Mouse (Mus musculus): Measurements from ENCODE around the gene Supt6.
"Not testable (repeated sequence)": the region's sequence is repeated elsewhere in the genome, so short reads cannot be mapped to it uniquely, and the experiment has no call there.

Gene Supt6

GRCm38 (mm10) chr11:78223586-78223985, 22.2 kb downstream of the Supt6 start:
- DNase-seq (ENCODE audit: low spot score in 2 of 2): no peak

GRCm38 (mm10) chr11:78215709-78216317, 30.0 kb downstream of the Supt6 start:
- DNase-seq (ENCODE audit: low spot score in 2 of 2): no peak

- DNase-seq (ENCODE audit: low spot score in 2 of 2): peak in 1 of 2 experiments; percentile 27
These were observed 32.5 kb downstream of the Supt6 start for GRCm38 (mm10) chr11:78213086-78213817.

- DNase-seq (ENCODE audit: low spot score in 2 of 2): no peak
These were observed 34.3 kb downstream of the Supt6 start for GRCm38 (mm10) chr11:78211513-78211912.

- peak in 1 of 2 experiments; percentile 20 for DNase-seq (ENCODE audit: low spot score in 2 of 2)
These were observed 35.2 kb downstream of the Supt6 start for GRCm38 (mm10) chr11:78210615-78211014.

- DNase-seq (ENCODE audit: low spot score in 2 of 2): no peak
These were observed 35.9 kb downstream of the Supt6 start for GRCm38 (mm10) chr11:78209886-78210285.

- no peak for DNase-seq (ENCODE audit: low spot score in 2 of 2)
These were observed 38.6 kb downstream of the Supt6 start for GRCm38 (mm10) chr11:78207190-78207589.

GRCm38 (mm10) chr11:78205361-78206206, 40.2 kb downstream of the Supt6 start:
- no peak for DNase-seq (ENCODE audit: low spot score in 2 of 2)

GRCm38 (mm10) chr11:78204287-78204686, 41.5 kb downstream of the Supt6 start:
- DNase-seq (ENCODE audit: low spot score in 2 of 2): no peak

- no peak for DNase-seq (ENCODE audit: low spot score in 2 of 2)
These were observed 43.4 kb downstream of the Supt6 start for GRCm38 (mm10) chr11:78202372-78202771.

GRCm38 (mm10) chr11:78195101-78195863, 50.5 kb downstream of the Supt6 start:
- DNase-seq (ENCODE audit: low spot score in 2 of 2): no peak

GRCm38 (mm10) chr11:78194411-78195100, 51.2 kb downstream of the Supt6 start:
- DNase-seq (ENCODE audit: low spot score in 2 of 2): peak; percentile 66 to 81

- DNase-seq (ENCODE audit: low spot score in 2 of 2): no peak
These were observed 52.7 kb downstream of the Supt6 start, which contains the start of gene Proca1 for GRCm38 (mm10) chr11:78193113-78193512. Gene Proca1, plus strand, starts transcription at chr11:78193392.

- no peak for DNase-seq (ENCODE audit: low spot score in 2 of 2)
These were observed 55.7 kb downstream of the Supt6 start for GRCm38 (mm10) chr11:78190041-78190440.

GRCm38 (mm10) chr11:78189234-78190040, 56.4 kb downstream of the Supt6 start:
- DNase-seq (ENCODE audit: low spot score in 2 of 2): peak; percentile 49 to 52

- DNase-seq (ENCODE audit: low spot score in 2 of 2): peak; percentile 62 to 64
These were observed 57.2 kb downstream of the Supt6 start, which contains the start of gene Rab34 for GRCm38 (mm10) chr11:78188331-78189233. Gene Rab34, plus strand, starts transcription at chr11:78188430.

- not testable (repeated sequence) for DNase-seq (ENCODE audit: low spot score in 2 of 2)
These were observed 61.1 kb downstream of the Supt6 start for GRCm38 (mm10) chr11:78184702-78185101.

GRCm38 (mm10) chr11:78183884-78184514, 61.8 kb downstream of the Supt6 start:
- no peak for DNase-seq (ENCODE audit: low spot score in 2 of 2)

Measured in heart, adult 9 months (tissue).